Mouse (Mus musculus) lung, adult 10 weeks (tissue): ENCODE measurements around the gene Olfr24. TPM values are rescaled to one million over a fixed set of nuclear protein-coding genes. Genes with fewer than 3 reads are reported as not detected.

Experiments
- polyA plus RNA-seq: library from polyadenylated mRNA; stranded (reverse); fragments of 350-450 nt; fragmentation: Illumina TruSeq; extraction: RNeasy Lipid Tissue Mini Kit (QIAGEN cat#74804); gene quantifications from one replicate; pipeline ENCODE4 v1.2.3, GENCODE M21; 2014; ENCODE audit warnings: low read depth, low replicate concordance; ENCODE audit not compliant: insufficient read depth

The Olfr24 gene
- polyA plus RNA-seq = not detected

DNA sequence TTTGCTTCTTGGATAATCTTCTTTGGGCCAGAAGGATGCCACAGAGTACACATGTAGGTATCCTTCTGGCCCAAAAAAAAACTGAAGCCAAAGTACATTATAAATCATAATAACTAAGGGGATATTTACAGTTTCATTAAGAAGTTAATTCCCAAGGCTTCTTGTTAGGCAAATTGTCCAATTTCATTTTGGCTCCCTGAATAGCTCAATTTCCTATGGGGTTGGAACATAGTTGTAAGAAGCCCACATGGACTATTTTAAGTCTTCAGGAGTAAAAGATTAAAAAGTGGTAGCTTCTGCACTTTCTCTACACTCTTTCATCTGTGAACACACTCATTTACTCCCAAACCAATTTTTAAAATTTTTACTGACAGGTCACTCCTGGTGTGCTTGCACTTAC, at the start of gene Olfr24:
TSS of gene Olfr24 (minus strand) at position 101 of the 400 bp plus-strand sequence.

Other genes starting within 250 kb of the Olfr24 start
- 3.7 TPM for gene Muc16, start 89.5 kb downstream of the Olfr24 start, polyA plus RNA-seq
- not detected for gene Olfr828, start 55.5 kb upstream of the Olfr24 start, polyA plus RNA-seq
- not detected for gene Olfr829, start 90.9 kb upstream of the Olfr24 start, polyA plus RNA-seq
- not detected for gene Olfr830, start 110.7 kb upstream of the Olfr24 start, polyA plus RNA-seq
- not detected for gene Olfr832, start 173.1 kb upstream of the Olfr24 start, polyA plus RNA-seq
- not detected for gene Olfr834, start 224.0 kb upstream of the Olfr24 start, polyA plus RNA-seq